Mouse (Mus musculus): ENCODE measurements around the gene Tbx4. TPM values are rescaled to one million over a fixed set of nuclear protein-coding genes. Genes with fewer than 3 reads are reported as not detected.

The Tbx4 gene
- polyA plus RNA-seq, 2 experiments, result 0.08 TPM; not detected in 1

- no peak overlapping the region for H3K9ac ChIP-seq (replicated peaks)
- TF ChIP-seq EP300 (IDR thresholded peaks at IDR 0.05; ENCODE audit: low read depth) (no peak), CTCF (IDR thresholded peaks at IDR 0.05; ENCODE audit: low read depth) (no peak)
- H3K4me2 ChIP-seq (ENCODE audit: low read depth), result no peak overlapping the region
- WGBS (ENCODE audit: insufficient replicate concordance), result 11% methylated on average over 20 of the region's 20 CpGs
- no peaks in the 10 kb centered on the region for H3K9me3 ChIP-seq (ENCODE audit: control insufficient read depth, low read length)
- no peak for DNase-seq (ENCODE audit: low read depth in 3 of 3, low spot score in 3 of 3)
- H3K36me3 ChIP-seq (replicated peaks; ENCODE audit: control insufficient read depth, insufficient read depth, low read depth), result no peaks in the 10 kb centered on the region
- no peak overlapping the region for H3K4me3 ChIP-seq (ENCODE audit: insufficient read depth in 1 of 2, low read depth in 2 of 2, low read length in 2 of 2)
- H3K27ac ChIP-seq, result no peak overlapping the region
- H3K4me1 ChIP-seq (replicated peaks; ENCODE audit: control insufficient read depth in 2 of 2, insufficient read depth in 2 of 2, low read length in 1 of 2), result peaks cover 0 to 3% of the 10 kb centered on the region in 2 experiments; a peak in 1 of 4 replicates
- H3K27me3 ChIP-seq (ENCODE audit: control insufficient read depth, insufficient read depth, low read length), result peaks cover 100% of the 10 kb centered on the region
- ATAC-seq (ENCODE audit: insufficient read depth), result no peak
Measured at GRCm38 (mm10) chr11:85838424-85839257, 47.6 kb upstream of the Tbx4 start.

- Histone ChIP-seq H3K4me2 (ENCODE audit: low read depth) (no peak overlapping the region), H3K4me3 (ENCODE audit: insufficient read depth in 1 of 2, low read depth in 2 of 2, low read length in 2 of 2) (no peak overlapping the region), H3K36me3 (replicated peaks; ENCODE audit: control insufficient read depth, insufficient read depth, low read depth) (no peaks in the 10 kb centered on the region), H3K9me3 (ENCODE audit: control insufficient read depth, low read length) (no peaks in the 10 kb centered on the region), H3K4me1 (replicated peaks; ENCODE audit: control insufficient read depth in 2 of 2, insufficient read depth in 2 of 2, low read length in 1 of 2) (peaks cover 3 to 7% of the 10 kb centered on the region in 2 experiments; a peak in 2 of 4 replicates), H3K27ac (no peak overlapping the region), H3K9ac (replicated peaks) (no peak overlapping the region), H3K27me3 (ENCODE audit: control insufficient read depth, insufficient read depth, low read length) (peaks cover 100% of the 10 kb centered on the region)
- no peak for DNase-seq (ENCODE audit: low read depth in 3 of 3, low spot score in 3 of 3)
- WGBS (ENCODE audit: insufficient replicate concordance), result 10% methylated on average over 7 of the region's 7 CpGs
- no peak for TF ChIP-seq EP300 (IDR thresholded peaks at IDR 0.05; ENCODE audit: low read depth)
- no peak for TF ChIP-seq CTCF (IDR thresholded peaks at IDR 0.05; ENCODE audit: low read depth)
- no peak for ATAC-seq (ENCODE audit: insufficient read depth)
Measured at GRCm38 (mm10) chr11:85839258-85840030, 46.8 kb upstream of the Tbx4 start.

GRCm38 (mm10) chr11:85840031-85840802 is 46.0 kb upstream of the Tbx4 start:
- DNase-seq (ENCODE audit: low read depth in 3 of 3, low spot score in 3 of 3), result no peak
- Histone ChIP-seq H3K9me3 (ENCODE audit: control insufficient read depth, low read length) (no peaks in the 10 kb centered on the region), H3K27ac (no peak overlapping the region), H3K36me3 (replicated peaks; ENCODE audit: control insufficient read depth, insufficient read depth, low read depth) (no peaks in the 10 kb centered on the region), H3K4me1 (replicated peaks; ENCODE audit: control insufficient read depth in 2 of 2, insufficient read depth in 2 of 2, low read length in 1 of 2) (peaks cover 3 to 7% of the 10 kb centered on the region in 2 experiments; a peak in 2 of 4 replicates), H3K4me2 (ENCODE audit: low read depth) (no peak overlapping the region), H3K4me3 (ENCODE audit: insufficient read depth in 1 of 2, low read depth in 2 of 2, low read length in 2 of 2) (no peak overlapping the region), H3K27me3 (ENCODE audit: control insufficient read depth, insufficient read depth, low read length) (peaks cover 100% of the 10 kb centered on the region), H3K9ac (replicated peaks) (no peak overlapping the region)
- no peak for TF ChIP-seq EP300 (IDR thresholded peaks at IDR 0.05; ENCODE audit: low read depth)
- no peak for ATAC-seq (ENCODE audit: insufficient read depth)
- WGBS (ENCODE audit: insufficient replicate concordance), result 5% methylated on average over 27 of the region's 27 CpGs

GRCm38 (mm10) chr11:85840803-85841145 is 45.4 kb upstream of the Tbx4 start:
- H3K9ac ChIP-seq (replicated peaks), result no peak overlapping the region
- ATAC-seq (ENCODE audit: insufficient read depth) (no peak), DNase-seq (ENCODE audit: low read depth in 3 of 3, low spot score in 3 of 3) (no peak)
- H3K4me2 ChIP-seq (ENCODE audit: low read depth), result no peak overlapping the region
- WGBS (ENCODE audit: insufficient replicate concordance), result 2% methylated on average over 21 of the region's 21 CpGs
- TF ChIP-seq CTCF (IDR thresholded peaks at IDR 0.05; ENCODE audit: low read depth), result no peak
- no peak for TF ChIP-seq EP300 (IDR thresholded peaks at IDR 0.05; ENCODE audit: low read depth)
- H3K9me3 ChIP-seq (ENCODE audit: control insufficient read depth, low read length), result no peaks in the 10 kb centered on the region
- H3K27ac ChIP-seq, result no peak overlapping the region
- no peak overlapping the region for H3K4me3 ChIP-seq (ENCODE audit: insufficient read depth in 1 of 2, low read depth in 2 of 2, low read length in 2 of 2)
- peaks cover 3 to 7% of the 10 kb centered on the region in 2 experiments; a peak in 2 of 4 replicates for H3K4me1 ChIP-seq (replicated peaks; ENCODE audit: control insufficient read depth in 2 of 2, insufficient read depth in 2 of 2, low read length in 1 of 2)
- no peaks in the 10 kb centered on the region for H3K36me3 ChIP-seq (replicated peaks; ENCODE audit: control insufficient read depth, insufficient read depth, low read depth)
- peaks cover 100% of the 10 kb centered on the region for H3K27me3 ChIP-seq (ENCODE audit: control insufficient read depth, insufficient read depth, low read length)
